Mouse (Mus musculus) retina, postnatal 1 day (tissue): ENCODE data around the gene Zmynd10.

Experiments used
- DNase-seq: peaks from one replicate; pipeline ENCODE4 v3.0.0-alpha.2; 2012

The Zmynd10 gene

DNA sequence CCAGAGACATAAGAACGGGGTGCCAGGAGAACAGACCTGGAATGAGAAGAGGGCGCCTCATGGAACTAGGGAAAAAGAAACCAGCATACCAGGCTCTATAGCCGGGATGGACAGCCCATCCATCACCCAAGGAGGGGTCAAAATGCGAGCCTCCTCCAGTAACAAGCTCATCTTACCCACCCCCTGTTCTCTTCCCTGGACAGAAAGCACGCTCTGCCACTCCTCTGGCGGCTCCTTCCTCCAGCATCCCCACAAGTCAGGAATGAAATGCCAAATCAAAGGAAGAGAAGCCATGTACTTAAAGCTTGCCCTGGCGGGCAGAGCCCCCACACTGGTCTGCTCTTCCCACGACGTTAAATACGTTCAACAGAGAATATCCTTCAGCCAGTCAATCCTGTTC, 6.1 kb upstream of the Zmynd10 start:
- DNase-seq: no peak

DNA sequence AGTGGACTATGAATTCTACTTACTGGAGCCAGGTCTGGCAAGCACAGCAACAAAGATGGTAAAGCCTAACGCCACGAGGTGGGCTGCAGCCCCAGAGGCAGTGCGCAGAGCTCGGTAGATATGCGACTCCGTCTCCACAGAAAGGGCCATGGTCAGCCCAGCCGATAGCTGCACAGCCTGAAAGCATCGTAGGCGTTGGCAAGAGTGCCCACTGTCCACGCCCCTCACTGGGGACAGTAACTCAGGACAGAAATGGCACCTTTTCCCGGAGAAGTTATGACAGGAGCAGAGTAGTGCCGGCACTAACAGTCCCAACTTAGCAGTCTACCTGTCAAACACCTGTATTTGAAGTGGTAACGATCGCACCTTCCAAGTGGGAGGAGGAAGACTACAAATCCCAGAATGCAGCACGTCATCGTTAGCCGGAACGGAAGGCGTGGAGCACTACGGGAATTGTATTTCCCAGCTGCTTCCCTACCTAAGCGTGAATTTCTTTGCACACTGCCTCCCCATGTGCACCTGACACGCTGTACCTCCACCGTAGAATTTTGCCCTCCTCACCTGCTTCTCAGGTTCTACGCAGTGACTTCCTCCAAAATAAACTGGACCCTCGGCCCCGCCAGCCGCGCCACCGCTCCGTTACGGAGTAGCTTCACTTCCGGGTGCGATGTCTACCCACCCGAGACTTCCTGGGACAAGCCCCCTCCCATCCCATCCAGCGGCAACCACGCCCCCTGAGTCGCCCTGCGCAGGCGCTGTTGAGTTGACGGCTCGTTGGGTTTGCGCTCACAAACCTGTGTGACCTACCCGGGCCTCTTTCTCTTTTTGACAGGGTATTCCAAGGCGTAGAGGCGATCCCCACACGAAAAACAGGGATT, 5.4 kb upstream of the Zmynd10 start, which contains the start of the genes Cyb561d2 and Nprl2:
TSS of gene Cyb561d2 (minus strand) at position 720 of the 878 bp plus-strand sequence.
TSS of gene Nprl2 (plus strand) at position 753 of the 878 bp plus-strand sequence.
- peak; percentile 96 for DNase-seq

DNA sequence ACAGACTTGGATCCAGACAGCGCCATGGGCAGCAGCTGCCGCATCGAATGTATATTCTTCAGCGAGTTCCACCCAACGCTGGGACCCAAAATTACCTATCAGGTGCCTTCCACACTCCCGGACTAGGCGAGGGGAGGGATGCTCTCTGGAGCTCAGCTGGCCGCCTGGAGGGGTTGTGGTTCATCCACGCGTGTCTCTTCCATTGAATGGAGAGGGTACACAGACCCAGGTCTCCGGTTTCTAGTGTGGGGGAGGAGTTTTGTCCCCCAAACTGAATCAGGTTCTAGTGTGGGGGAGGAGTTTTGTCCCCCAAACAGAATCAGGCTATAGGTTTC, 4.8 kb upstream of the Zmynd10 start:
- no peak for DNase-seq

DNA sequence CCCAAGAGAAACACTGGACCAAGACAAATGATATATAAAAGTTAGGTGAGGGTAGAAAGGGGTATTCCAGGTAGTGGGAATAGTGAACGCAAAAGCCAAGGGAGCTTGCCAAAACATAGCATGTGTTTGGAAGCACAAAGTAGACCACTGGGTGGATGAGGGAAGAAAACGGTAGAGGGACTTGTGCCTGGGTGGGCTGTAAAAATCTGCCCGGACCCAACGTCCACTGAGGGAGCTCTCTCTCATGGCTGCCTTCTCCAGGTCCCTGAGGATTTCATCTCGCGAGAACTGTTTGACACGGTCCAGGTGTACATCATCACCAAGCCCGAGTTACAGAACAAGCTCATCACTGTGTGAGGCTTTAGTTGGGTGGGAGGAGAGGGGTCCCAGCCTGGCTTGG, 4.4 kb upstream of the Zmynd10 start:
- DNase-seq: no peak

DNA sequence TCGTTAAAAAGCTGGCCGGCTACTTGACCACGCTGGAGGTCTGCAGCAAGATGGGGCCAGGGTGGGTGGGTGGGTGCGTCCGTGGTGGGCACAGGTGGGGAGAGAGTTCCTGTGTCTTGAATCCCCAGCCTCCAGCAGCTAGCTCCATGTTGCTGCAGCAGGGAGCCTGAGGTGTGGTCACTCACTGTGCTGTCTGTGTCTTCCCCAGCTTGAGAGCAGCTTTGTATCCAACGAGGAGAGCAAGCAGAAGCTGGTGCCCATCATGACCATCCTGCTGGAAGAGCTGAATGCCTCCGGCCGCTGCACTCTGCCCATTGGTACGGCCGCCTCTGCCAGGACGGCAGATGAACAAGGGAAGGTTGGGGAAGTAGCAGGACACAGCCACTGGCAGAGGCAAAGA, 3.8 kb upstream of the Zmynd10 start:
- no peak for DNase-seq

DNA sequence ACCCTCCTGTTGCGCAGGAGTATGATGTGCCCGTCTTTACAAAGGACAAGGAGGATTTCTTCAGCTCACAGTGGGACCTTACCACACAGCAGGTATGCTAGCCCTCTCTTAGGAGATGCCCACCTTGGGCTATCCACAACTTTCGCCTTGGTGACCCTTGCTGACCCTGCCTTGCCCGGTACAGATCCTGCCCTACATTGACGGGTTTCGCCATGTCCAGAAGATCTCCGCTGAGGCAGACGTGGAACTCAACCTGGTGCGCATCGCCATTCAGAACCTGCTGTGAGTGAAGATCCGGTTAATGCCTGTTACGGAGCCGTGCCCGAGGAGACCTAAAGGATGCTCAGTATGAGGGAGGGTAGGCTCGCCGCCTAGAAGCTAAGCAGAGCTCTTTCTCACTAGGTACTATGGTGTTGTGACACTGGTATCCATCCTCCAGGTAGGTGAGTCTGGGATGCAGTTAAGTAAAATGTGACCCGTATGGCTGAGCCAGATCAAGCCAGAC, 2.9 kb upstream of the Zmynd10 start:
- DNase-seq: no peak

DNA sequence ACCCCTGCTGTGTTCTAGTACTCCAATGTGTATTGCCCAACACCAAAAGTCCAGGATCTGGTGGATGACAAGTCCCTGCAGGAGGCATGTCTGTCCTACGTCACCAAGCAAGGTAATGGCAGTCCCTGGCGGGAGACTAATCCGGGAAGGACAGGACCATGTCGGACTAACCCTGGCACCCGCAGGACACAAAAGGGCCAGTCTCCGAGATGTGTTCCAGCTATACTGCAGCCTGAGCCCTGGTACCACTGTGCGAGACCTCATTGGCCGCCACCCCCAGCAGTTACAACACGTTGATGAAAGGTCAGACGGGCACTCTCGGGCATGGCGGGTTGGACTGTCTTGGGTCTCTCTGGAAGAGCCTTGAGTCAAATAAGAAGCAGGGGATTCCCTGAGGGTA, 2.4 kb upstream of the Zmynd10 start:
- DNase-seq: no peak

DNA sequence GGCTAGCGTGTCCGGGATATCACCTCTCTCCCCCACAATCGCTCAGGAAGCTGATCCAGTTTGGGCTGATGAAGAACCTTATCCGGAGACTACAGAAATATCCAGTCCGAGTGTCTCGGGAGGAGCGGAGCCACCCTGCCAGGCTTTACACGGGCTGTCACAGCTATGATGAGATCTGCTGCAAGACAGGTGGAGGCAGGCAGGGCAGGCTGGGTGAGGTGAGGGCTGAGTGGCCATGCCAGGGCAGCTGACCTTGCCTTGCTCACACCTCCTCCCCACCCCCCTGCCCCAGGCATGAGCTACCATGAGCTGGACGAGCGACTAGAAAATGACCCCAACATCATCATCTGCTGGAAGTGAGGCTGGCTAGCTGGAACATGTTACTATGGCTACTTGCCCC, 1.9 kb upstream of the Zmynd10 start:
- DNase-seq: no peak

DNA sequence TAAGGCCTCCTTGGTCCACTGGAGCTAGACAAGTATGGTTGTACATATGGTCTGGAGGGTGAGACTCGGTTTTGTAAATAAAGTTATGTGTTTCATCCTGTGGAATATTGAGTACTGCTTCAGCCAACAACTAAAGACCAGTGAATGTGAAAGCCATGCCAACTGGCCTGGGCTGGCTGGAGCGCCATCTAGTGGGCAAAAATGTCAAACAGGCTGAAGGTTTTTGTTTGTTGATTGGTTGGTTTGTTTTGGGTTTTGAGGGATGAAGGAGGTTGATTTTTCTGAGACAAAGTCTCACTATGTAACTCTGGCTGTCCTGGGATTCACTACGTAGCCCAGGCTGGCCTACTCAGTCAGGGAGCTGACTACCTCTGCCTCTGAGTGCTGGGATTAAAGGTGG, 1.5 kb upstream of the Zmynd10 start:
- DNase-seq: peak; percentile 82

DNA sequence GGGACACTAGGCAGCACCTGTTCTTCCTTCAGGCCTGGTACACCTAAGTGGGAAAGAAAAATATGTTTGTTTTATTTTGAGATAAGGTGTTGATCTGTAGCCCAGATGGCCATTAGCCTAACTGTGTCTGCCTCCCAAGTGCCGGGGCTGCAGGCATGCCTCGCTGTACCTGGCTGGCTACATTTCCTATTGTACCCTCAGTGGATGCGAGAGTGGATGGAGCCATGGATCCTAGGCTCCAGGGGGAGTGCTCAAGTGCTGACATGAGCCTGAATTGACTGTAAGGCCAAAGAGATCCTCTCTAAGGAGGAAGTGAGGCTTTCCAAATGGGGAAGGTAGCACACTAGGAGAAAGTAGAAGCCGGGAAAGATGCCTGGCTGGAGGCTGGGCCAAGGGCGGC, 859 bp downstream of the Zmynd10 start:
- no peak for DNase-seq

DNA sequence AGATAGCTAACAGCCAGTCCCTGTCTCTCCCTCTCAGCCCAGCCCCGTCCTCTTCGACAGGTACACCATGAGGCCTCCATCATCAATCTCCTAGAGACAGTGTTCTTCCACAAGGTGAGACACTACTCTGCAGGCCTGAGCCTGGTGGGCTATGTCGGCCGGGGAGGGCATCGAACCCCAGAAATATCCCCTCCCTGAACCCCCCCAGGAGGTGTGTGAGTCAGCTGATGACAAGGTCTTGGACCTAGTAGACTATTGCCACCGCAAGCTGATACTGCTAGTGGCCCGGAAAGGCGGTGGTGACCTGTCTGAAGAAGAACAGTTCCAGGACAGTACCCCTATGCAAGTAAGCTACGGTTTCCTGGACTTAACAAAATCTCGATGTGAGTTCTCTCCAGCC, 1.7 kb downstream of the Zmynd10 start:
- no peak for DNase-seq

DNA sequence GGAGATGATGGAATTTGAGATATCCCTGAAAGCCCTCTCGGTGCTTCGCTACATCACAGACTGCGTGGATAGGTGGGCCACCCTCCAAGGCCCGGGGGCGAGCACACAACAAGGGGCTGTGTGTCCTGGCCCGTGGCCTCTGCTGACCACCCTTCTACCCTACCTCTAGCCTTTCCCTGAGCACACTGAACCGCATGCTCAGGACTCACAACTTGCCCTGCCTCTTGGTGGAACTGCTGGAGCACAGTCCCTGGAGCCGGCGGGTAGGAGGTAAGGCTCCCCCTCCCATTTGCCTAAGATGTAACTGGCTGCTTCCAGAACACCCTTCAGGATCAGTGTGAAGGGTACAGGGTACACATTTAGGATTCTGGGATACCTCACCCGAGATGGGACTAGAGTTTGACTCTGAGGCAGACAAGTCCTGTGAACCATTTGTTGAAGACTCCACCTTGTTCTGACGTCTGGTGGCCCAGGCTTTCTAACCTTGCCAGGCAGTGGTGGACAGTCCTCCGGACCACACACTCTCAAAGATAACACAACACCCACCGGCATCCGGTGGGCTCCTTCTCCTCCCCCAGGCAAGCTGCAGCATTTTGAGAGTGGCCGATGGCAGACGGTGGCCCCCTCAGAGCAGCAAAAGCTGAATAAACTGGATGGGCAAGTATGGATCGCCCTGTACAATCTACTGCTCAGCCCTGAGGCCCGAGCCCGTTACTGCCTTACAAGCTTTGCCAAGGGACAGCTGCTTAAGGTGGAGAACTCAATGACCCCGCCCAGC, 2.4 kb downstream of the Zmynd10 start:
- DNase-seq: no peak

DNA sequence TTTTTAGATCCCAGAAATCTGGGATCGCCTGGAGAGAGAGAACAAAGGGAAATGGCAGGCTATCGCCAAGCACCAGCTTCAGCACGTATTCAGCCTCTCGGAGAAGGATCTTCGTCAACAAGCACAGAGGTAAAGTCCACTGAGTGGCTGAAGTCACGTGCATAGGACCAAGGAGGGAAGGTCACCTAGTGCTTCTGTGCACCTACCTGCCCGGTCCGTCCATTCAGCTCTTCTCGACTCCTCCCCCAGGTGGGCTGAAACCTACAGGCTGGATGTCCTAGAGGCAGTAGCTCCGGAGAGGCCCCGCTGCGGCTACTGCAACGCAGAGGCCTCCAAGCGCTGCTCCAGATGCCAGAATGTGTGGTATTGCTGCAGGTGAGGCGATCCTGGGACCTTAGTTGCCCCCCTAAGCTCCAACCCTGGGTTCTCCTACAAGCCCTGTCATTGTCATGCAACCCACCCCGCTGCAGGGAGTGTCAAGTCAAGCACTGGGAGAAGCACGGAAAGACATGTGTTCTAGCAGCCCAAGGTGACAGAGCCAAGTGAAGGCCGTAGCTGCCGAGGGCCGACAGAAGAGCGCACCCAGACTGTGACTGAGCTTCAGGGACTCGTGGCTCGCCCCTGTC, 3.5 kb downstream of the Zmynd10 start:
- DNase-seq: no peak

DNA sequence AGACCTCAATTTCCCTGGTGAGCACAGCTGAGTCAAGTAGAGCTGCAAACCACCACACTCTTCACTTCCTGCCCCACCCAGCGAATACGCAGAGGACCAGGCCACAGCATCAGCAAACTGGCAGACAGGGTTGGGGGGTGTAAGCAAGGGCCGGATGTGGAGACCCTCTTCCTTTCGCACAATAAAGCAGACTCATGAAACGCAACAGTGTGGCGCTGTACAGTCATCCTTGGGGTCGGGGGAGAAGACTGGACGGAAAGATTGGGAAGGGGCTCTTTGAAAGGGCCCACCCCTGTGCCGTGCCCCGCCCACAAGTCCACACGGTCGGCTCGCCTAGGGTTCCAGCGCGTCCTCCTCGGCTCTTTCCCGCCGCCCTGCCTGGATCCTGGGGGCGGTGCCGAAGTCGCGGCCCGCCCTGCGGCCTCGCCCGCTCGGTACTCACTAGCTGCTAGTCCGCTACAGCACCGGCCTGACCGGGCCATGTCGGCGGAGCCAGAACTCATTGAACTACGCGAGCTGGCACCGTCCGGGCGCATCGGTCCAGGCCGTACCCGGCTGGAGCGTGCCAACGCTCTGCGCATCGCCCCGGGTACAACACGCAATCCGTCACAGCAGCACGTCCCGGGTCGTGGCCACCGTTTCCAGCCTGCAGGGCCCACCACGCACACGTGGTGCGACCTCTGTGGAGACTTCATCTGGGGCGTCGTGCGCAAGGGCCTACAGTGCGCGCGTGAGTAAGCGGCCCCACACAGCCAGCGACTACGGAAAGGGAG, 4.2 kb downstream of the Zmynd10 start, which contains the start of gene Rassf1:
TSS of gene Rassf1 (plus strand) at position 439 of the 773 bp plus-strand sequence.
- DNase-seq: peak; percentile 70

DNA sequence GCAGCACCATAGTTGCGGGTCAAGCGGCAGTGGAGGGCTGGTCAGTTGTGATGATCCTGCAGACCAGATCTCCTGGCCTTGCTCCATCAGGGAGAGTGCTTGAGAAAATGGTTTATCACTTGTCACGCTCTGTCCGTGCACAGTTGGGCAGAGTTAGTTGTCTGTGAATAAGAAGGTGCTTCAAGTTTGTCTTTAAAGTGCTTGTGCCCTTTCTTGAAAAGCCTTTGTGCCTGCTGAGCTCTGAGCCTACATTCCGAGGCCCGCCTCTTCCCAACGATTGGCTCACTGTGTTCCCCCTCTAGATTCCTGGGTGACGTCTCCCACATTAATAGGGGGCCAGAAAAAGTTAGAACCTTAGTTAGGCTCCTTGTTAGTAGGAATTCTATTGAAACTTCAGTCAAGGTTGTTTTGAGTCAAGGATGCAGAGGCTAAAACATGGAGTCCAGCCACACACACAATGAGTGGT, 4.8 kb downstream of the Zmynd10 start:
- no peak for DNase-seq

DNA sequence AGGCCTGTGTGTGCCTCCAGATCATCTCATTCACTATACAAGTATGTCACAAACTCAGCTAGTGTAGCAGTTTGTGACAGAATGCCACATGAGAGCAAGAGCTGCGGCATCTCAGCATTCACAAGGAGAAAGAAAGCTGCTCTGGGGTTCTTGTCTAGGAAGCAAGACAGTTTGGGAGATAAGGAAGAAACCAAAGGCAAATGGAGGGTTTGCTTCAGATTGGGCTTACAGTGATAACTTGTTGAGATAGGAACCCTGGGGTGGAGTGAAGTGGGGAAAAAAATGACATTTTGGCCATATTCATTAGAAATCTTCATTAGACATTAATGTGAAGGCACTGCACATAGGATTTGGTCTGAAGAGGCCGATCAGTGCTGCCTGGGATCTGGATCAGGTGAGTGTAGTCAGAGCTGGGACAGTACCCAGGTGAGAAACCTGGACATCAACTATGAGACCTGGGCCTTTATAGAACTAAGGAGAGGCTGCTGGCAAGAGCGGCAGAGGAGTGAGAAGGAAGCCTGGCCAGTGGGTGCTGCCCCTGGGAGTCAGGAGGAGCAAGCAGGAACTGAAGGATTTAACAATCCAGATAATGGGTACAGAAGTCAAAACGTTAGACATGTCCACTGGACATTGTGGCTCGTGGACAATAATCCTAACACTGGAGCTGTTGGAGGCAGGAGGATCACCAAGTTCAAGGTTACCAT, 5.7 kb downstream of the Zmynd10 start:
- DNase-seq: no peak

DNA sequence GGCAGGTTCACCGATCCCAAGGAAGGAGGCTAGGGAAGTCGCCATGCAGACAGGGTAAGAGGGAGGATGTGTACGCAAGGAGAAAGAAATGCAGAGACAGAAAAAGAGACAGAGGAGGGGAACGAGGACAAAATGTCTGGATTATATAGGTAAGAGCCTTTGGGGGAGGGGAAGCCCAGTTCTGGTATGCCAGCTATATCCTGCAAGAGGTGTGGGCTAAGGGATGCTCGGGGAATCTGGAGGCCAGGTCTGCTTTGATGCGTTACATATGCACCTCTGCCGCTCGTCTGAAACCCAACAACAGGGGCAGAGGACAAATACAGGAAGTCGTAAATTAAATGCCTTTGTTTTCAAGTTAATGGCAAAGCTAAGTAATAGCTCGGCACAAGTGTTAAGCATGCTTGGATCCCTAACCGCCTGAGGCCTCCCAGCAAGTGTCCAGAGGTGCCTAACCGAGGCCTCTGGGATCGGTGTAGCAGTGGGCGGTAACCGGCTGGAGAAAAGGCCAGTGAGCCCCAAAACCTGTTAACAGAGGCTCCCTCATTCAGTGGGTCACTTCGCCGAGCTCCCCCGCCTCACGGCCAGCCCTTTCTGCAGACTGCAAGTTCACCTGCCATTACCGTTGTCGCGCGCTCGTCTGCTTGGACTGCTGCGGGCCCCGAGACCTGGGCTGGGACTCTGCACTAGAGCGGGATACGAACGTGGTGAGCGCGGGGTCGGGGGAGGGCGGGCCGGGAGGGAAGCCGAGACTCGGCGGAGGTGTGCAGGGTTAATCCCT, 6.6 kb downstream of the Zmynd10 start:
- DNase-seq: no peak

DNA sequence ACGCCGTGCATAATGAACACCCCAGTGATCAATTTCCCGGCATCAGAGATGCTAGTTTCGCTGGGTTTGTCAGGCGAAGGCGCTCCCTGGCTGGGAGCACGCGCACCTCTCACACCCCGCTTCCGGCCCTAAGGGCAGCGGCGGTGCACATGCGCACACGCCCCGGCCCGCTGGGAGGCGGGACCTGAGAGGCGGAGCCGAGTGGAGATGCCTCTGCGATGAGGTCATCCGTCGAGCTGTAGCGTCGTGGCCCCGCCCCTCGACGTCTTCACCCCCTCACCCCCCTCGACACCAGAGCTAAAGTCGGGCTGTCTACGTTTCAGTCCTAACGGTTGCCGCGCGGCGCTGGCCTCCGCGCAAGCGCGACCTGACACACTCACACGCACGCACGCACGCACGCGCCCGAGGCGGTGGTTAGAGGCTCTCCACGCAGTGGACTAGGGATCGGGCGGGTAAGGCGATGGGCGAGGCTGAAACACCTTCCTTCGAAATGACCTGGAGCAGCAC, 7.3 kb downstream of the Zmynd10 start:
- peak; percentile 99 for DNase-seq

DNA sequence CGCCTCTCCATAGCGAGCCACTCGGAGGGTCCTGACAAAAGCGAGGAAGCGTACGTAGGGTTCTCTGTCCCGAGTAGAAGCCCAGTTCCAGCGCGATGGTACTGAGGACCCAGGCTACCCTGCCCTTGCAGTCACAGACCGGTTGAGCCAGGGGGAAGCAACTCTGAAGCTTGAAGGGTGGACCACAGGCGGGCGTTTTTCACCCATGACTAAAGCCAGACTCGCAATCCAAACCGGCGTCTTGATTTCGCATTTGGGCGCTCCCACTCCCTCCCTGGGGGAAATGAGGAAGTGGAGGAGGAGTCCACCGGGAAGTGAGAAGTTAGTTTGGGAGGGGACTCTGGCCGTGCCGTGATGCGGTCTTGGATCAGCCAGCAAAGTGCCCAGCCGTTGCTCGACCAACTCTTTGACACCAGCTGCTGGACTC, 7.9 kb downstream of the Zmynd10 start:
- DNase-seq: peak; percentile 66

DNA sequence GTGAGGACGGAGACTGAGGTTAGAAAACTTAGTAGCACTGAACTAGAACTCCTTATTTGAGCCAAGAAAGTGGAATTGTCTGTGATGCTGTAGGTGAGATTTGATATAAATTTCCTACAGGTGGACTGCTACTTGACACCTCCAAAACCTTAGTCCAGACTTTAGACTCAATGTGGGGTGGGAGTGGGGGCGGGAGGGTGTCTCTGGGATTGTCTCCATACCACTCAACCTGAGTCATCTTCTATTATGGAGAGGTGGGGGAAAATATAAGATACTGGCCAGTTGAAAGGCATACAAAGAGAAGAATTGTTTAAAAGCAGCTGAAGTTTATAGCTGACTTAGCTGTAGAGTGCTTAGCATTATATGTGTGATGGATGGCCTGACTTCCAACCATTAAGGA, 8.6 kb downstream of the Zmynd10 start:
- DNase-seq: no peak

DNA sequence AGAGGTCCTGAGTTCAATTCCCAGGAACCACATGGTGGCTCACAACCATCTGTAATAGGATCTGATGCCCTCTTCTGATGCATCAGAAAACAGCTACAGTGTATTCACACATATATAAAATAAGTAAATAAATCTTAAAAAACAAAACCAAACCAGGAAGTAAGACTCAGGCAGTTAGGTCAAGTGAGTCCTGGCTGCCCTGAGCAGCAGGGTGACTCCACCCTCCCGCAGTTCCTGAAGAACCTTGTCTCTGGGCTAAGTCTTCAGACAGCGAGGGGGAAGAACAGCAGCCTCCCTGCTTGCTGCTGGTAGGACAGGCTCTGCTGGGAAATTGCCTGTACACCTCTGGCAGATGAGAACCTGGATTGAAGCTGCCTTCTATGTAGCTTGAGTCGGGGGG, 9.2 kb downstream of the Zmynd10 start:
- no peak for DNase-seq
